Mouse (Mus musculus): ENCODE data around the gene Rbmy.
"Not testable (repeated sequence)": the region's sequence is repeated elsewhere in the genome, so short reads cannot be mapped to it uniquely, and the experiment has no call there.

Rbmy gene

DNA sequence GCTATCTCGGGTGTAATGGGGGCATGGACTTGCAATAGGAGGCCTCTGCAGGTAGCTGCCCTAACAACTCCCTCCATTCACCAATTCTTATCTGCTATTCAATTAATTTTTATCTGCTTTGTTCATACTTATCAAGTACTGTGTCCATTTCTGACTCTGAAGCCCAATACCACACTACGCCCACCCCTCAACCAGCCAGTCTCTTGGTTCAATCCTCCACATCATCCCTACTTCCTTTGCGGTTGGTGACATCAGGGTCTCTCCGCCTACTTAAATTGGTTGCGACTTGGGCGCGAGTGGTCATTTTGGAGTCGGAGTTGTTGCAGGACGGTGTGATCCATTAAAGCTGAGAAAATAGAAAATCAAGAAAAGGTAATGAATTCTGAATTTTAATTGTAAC is at the start of gene Rbmy, which contains the start of gene Gm10256:
TSS of gene Rbmy (plus strand) at position 301 of the 400 bp plus-strand sequence.
TSS of gene Gm10256 (plus strand) at position 320 of the 400 bp plus-strand sequence.
- not testable (repeated sequence) for DNase-seq (ENCODE audit: low spot score in 2 of 2)

DNA sequence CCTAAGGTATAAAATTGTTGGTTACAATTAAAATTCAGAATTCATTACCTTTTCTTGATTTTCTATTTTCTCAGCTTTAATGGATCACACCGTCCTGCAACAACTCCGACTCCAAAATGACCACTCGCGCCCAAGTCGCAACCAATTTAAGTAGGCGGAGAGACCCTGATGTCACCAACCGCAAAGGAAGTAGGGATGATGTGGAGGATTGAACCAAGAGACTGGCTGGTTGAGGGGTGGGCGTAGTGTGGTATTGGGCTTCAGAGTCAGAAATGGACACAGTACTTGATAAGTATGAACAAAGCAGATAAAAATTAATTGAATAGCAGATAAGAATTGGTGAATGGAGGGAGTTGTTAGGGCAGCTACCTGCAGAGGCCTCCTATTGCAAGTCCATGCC is 34.4 kb upstream of the Rbmy start, which contains the start of gene Gm4064:
TSS of gene Gm4064 (minus strand) at position 101 of the 400 bp plus-strand sequence.
- not testable (repeated sequence) for DNase-seq (ENCODE audit: low spot score in 2 of 2)
